Mouse (Mus musculus): ENCODE results near the gene Cyp27a1.

- TF ChIP-seq CTCF (IDR thresholded peaks at IDR 0.05) (no peak), EP300 (IDR thresholded peaks at IDR 0.05) (no peak)
These were observed 19.3 kb upstream of the Cyp27a1 start for GRCm38 (mm10) chr1:74693891-74694583.
